18 mouse cellular contexts compared by ENCODE assay signal in the genomic region with DNA sequence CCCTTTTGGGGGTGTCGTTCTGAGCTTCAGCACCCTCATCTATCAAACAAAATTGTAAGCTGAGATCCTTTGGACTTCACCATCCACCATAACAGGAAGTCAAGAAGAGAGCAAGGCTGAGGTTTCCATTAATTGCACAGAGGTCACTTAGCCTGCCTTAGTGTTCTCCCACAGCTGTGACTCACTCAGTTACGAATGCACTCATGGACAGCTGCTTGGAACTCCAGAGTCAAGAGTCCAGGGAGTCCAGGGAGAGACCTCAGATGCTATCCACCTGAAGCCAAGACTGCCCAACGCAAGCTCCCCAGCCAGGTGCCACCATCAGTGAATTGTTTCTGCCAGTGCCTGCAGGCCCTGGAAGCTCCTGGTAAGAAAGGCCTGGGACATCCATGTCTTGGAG.
"Had no signal": no experiment of that assay in that cellular context is flagged by ENCODE, and none has a peak within 500 bp of the region (broad histone marks: within the 10 kb centered on the region; RNA-seq: fewer than 3 reads in every experiment).

No protein-coding gene starts in this region.

- H3K4me3 ChIP-seq: liver, embryonic 13.5 days; liver, embryonic 15.5 days; lung, embryonic 15.5 days; megakaryocyte, embryonic 14.5 days; midbrain, embryonic 13.5 days; midbrain, embryonic 15.5 days; neural tube, embryonic 12.5 days had no signal

- H3K27me3 ChIP-seq: liver, embryonic 15.5 days; lung, embryonic 15.5 days; megakaryocyte, embryonic 14.5 days; midbrain, embryonic 13.5 days; midbrain, embryonic 15.5 days; neural tube, embryonic 12.5 days had no signal

- DNase-seq: liver, embryonic 13.5 days; liver, postnatal 0 days; lung, adult 2 months; lung, postnatal 10 days; lung, postnatal 36 days; right cerebral cortex, postnatal 25 days; right cerebral cortex, postnatal 4 days; spleen, adult 18-20 months; thymus, adult 18-20 months; thymus, postnatal 14 days; thymus, postnatal 36 days had no signal

- H3K36me3 ChIP-seq: liver, embryonic 13.5 days; liver, embryonic 15.5 days; lung, embryonic 15.5 days; midbrain, embryonic 13.5 days; midbrain, embryonic 15.5 days; neural tube, embryonic 12.5 days had no signal

- ATAC-seq: liver, postnatal 0 days; midbrain, embryonic 13.5 days; midbrain, embryonic 15.5 days had no signal

- H3K4me2 ChIP-seq: liver, embryonic 13.5 days; liver, embryonic 15.5 days; lung, embryonic 15.5 days; midbrain, embryonic 11.5 days; midbrain, embryonic 13.5 days; midbrain, embryonic 15.5 days; neural tube, embryonic 12.5 days had no signal
